Mouse (Mus musculus) naive thymus-derived CD4-positive, alpha-beta T cell, adult 2 months (primary cell): ENCODE measurements around the gene Hoxc4.

ENCODE experiments used
- DNase-seq: peaks from one replicate; pipeline ENCODE4 v3.0.0-alpha.2; 2011; ENCODE audit warnings: low read depth

Hoxc4 gene

DNA sequence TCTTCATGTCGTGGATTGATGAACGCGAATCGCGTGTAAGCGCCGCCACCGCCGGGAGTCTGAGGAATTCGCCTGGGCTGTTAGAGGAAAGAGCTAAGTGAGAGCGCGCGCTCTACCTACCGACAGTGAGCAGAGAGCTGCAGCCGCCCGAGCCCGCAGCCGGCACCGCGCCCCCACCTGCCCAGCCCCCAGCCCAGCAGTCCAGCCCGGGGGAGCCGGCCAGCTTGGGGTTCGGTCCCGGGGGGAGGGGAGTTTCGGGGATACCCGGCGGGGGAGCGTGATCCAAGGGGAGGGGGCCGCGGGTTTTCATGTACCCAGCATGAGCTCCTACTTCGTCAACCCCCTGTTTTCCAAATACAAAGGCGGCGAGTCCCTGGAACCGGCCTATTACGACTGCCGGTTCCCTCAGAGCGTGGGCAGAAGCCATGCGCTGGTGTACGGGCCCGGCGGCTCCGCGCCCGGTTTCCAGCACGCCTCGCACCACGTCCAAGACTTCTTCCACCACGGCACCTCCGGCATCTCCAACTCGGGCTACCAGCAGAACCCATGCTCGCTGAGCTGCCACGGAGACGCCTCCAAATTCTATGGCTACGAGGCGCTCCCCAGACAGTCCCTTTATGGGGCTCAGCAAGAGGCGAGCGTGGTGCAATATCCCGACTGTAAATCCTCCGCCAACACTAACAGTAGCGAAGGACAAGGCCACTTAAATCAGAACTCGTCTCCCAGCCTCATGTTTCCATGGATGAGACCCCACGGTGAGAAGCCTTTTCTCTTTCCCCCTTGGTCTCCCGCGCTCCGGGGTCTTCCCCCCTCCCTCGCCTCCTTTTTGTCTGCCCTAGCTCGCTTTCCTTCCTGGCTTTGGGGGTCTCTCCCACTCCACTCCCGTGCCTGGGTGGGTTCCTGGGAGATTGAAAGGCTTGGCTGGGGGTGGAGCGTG, 28.0 kb upstream of the Hoxc4 start, which contains the start of gene Hoxc8:
Hoxc8 (plus strand) TSS at position 147 of the 937 bp plus-strand sequence.
- no peak for DNase-seq

DNA sequence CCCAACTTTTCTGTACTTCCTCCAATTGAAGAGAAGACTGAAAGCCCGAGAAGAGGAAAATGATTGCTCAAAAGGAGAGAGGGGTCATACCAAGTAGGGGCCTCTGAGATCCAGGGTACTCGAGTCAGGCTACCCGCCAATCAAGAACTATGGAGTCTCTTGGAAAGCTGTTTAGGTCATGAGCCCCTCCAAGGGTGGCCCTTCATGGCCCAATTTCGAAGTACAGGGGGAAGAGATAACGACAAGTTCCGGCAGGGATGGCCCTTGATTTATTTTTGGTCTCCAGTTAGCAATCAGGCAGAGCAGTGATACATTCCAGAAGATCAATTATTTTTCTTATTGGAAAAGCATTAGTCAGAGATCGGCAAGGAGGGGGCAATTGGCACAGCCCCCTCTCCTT, 27.0 kb upstream of the Hoxc4 start:
- no peak for DNase-seq

DNA sequence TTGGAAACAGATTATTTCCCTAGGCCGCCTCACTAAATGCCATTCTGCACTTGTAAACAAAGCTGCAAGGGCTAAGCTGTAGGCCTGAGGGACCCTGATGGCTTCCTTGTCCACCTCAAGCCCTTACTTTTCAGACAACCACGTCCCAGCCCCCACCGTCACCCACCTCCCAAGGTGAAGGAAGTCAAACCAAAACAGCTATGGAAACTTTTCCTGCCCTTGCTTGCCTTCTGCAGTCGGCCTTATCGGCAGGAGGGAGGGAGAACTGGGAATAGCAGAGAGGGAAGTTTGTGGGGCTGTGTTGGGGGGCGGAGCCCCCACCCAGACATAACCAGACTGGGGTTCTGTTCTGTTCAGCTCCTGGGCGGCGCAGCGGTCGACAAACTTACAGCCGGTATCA, 26.5 kb upstream of the Hoxc4 start:
- no peak for DNase-seq

DNA sequence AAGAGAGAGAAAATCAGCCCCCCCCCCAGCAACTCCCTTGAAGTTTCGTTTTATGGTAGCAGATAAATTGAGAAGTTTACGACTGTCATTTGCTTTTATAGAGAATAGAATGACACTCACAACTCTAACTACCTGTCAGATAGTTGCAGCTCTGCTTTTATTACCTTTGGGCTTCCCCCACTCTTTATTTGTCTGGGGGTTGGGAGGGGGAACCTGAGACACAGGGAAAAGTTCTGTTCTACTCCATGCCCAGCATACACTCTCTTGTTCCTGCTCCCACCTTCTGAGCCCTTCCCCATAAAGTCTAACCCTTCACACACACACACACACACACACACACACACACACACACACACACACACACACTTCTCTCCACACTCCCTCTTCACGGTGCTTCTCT, 25.9 kb upstream of the Hoxc4 start:
- no peak for DNase-seq

DNA sequence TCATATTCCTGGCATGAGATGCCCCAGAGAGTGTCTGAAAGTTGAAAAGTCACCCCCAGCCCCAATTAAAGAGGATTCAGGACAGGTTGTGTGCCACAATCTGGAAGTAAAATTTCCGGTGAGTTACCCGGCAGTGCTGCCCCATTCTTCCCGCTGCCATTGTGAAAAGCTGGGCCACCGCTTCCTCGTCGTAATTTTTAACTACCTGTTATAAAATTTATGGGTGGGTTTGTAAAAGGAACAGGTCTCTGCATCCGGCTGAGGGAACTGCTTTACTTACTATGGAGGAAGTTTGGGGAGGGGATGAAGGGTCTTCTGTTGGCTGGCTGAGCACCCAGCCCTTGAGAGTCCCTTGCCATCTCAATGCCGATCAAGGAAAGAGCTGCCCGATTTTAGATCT, 22.2 kb upstream of the Hoxc4 start:
- DNase-seq = no peak

DNA sequence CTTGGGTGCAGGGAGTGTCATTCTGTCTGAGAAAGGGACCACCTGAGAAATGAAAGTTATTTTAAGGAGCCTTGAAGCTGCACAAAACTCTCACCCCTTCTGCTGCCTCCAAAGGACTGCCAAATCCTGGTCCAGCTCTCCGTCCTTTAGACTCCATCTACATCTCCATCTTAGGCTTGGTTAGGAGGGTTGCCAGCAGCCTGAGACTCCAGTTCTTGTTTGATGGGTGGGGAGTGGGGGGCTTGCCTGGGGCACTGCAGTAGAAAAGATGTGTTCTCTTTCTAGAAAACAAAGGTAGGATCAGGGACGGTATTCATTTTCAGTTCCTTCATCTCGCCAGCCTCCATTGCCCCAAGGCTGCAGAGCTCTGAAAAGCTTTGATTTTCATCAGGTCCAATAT, 21.3 kb upstream of the Hoxc4 start:
- no peak for DNase-seq

DNA sequence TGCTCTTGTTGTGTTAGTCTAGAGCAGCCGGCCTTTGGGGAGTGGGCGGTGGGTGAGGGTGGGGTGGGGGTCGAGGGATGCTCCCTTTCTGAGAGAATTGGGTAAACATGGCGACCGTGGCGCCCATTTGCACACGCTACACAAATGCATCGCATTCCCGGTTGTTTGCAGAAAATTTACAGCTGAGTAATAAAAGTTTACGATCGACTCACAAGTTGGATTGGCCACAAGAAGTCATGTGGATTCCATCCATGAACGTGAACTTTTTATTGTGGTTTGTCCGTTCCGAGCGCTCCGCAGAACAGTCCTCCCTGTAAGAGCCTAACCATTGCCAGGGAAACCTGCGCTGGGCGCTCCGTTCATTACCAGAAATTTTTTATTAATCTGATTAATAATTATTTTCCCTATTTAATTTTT, 20.8 kb upstream of the Hoxc4 start, which contains the start of gene Hoxc6:
Hoxc6 (plus strand) TSS at position 319 of the 417 bp plus-strand sequence.
- no peak for DNase-seq

DNA sequence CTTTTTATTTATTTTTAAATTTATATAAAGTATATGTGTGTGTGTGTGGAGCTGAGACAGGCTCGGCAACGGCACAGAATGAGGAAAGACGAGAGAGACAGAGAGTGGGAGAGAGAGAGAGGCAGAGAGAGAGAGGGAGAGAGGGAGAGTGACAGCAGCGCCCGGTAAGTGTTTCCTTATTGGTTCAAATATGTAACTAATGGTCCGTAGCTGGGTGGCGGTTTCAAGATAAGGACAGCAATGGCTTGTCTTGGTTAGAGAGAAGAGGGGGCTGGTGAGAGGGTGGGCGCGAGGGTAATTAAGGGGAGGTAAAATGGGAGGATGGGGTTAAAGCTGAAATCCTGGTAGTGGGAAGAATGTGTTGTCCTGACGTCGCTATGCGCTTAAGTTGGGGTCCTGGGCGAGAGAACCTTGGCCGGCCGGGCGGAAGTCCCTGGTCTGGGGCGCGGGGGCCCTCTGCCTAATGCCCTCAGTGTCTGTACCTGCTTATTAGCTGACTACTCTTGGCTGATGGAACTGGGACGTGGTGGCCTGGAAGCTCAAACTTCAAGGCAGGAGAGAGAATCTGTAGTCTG, 20.0 kb upstream of the Hoxc4 start:
- DNase-seq = no peak

DNA sequence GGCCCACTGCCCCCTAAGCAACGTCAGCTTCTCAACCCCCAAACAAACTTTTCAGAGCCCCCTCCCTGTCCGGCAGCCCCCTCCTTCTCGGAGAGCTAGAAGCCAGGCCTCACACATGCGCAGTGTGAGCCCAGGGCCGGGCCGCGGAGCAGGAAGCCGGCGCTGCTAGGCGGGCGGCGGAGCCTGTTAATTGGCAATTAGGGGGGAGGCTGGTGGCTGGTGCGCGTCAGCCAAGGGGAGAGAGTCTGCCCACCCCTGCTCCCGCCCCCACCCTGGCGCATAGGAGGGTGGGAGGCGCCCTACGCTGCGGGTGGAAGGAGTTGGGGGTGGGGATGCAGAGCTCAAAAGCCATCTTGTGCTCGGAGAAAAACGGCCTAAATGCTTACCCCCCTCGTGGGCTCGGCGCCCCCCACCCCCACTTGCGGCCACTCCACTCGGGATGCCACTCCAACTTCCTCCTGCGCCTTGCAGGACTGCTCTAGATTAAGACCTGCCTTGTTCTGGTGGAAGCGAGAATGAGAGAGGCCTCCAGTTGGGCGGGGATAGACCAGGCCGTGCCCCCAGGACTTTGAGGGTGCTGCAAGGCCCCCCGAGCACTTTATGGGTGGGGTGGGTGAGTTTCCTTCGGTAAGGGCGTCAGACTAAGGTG, 19.4 kb upstream of the Hoxc4 start:
- peak; percentile 70 for DNase-seq

DNA sequence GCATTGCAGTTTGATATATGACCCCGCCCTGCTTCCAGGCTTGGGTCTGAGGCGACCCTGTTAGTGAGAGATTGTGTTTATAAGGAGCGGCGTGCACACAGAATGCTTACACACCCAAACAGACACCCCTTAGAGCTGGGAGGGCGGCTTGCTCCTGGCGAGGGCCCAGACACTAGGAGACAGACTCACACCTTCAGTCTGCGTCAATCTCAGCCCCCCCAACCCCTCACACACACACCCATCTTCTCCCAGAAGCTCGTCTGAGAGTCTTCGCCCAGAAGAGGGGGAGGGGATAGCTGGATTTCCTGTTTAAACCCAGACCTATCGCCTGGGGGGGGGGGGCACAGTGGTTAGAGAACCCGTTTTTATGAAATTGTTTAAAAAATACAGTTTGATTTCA, 18.8 kb upstream of the Hoxc4 start:
- no peak for DNase-seq

DNA sequence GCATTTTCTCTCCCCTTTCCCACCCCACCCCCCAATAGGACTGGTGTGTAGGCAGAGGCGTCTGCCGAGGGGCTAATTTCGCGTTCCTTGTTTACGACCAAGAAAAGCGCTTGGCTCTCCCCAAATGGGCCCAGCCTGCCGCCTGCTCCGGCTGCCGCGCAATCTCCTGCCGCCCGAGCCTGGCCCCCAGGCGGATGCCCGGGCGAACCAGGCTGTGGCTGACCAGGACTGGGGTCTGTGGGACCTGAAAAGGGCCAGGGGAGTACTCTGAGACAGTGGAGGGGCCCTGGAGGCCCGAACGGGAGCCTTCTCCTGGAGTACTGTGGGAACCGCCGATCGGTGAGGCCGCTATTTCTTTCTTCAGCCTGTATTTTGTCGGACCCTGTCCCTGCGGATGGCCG, 18.2 kb upstream of the Hoxc4 start:
- DNase-seq = no peak

DNA sequence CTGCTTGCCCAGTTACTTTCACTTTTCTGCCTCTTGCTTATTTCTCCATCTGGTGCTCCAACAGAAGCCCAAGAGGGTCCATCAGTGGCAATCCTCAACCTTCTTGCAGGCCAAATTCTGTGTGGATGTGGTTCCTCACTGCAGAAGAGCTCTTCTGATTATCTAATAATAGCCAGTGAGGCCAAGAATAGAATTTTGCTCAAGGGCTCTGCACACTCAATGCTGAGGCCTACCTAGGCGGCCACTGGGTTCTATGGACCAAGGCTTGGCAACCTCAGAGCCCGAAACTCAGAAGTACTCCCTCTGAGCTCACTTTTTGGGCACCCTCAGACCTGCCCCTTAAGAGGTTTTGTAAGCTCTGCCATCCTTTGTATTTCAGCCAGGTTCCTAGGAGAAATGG, 17.4 kb upstream of the Hoxc4 start:
- DNase-seq = no peak

DNA sequence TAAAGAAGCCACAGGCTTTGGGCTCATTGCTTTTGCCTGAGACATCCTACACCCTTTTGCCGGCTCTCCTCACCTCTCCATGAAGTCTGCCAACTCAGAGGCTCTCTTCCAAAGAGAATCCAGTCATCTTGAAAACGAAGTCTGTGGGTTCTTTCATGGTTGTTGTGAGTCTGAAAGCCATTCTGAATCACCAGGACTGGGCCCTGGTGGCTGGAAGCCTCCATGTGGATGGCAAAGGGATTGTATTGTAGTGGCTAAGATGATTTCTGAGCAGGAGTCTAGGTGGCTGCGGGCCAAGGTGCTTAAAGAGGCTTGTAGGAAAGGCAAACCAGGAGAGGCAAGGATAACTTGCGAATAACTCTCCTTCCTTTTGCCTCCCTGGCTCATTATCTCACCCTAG, 16.6 kb upstream of the Hoxc4 start:
- DNase-seq = no peak

DNA sequence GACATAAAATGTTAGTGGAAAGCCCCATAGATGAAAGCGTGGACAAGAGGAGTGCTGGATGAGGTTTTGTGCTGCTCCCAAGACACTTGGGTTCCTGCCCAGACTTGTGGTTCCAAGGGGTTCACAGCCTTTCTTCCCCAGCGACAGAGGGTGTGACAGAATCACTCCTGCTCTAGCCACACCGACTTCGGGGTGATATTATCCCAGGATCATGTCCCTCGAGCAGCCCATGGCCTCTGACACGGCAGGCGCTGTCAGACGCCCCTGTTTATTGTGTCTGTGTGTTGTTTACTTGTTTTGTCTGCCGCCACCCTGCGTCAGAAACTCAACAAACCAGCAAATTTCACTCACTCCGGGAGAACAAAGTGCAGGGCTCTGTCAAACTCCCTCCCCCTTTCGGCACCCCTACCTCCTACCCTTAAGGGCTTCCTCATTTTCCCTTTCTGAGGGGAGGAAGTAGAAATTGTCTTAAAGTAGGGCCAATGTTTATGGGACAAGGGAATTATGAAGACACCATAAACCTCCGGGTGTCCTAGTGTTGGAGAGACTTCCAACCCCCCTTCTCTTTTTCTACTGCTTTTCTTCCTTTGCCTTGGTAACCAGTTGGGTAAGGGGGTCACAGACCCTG, 15.8 kb upstream of the Hoxc4 start:
- no peak for DNase-seq

DNA sequence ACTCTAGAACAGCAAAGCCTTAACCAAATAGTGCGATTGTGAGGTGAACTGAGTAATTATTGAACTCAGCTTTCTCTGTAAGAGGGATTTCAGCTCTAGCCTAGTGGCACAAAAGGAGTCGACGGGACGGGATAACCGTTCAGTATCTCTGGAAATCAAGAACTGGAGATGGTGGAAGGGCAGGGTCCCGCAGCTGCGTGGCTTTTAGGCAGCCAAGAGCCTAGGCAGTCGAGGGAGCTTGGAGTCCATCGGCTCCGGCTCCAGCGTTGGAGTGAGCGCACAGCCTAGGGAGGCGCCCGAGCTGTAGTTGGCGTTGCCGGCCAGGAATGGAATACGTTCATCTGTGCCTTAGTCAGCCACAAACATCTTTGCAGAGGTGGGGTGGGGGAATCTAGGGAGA, 13.4 kb upstream of the Hoxc4 start:
- no peak for DNase-seq

DNA sequence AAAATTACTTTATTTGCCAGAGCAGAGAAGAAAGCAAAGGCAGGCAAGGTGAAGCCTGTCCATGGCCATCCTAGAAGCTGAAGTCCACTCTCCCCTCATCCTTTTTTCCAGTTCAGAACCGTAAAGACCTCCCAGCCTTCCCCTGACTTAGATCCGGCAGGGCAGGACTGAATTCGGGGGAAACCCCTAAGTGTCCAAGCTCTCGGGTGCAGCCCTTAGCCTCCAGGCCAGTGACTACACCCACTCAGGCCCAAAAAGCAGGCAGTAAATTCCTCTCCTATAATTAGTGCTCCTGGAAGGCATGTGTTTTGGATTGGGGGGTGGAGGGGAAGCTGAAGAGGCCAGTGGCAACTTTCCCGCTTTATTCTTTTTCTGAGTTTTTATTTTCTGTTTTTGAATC, 12.9 kb upstream of the Hoxc4 start:
- no peak for DNase-seq

DNA sequence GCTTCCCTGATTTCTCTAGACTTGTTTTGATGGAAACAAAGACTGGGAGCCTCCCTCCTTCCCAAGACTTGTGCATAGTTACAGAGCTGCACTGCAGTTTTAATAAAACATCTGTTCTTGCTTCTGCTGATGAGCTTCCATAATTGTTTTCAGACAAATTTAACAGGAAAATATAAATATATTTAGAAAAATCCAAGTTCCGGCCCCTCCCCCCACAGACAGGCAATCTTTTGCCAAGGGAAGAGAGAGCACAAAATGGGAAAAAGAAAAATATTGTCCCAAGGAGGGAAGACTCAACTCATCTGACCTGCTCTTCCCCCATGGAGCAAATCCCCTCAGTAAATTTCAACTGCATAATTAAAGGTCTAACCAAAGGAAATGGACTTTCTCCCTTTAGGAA, 12.4 kb upstream of the Hoxc4 start:
- no peak for DNase-seq

DNA sequence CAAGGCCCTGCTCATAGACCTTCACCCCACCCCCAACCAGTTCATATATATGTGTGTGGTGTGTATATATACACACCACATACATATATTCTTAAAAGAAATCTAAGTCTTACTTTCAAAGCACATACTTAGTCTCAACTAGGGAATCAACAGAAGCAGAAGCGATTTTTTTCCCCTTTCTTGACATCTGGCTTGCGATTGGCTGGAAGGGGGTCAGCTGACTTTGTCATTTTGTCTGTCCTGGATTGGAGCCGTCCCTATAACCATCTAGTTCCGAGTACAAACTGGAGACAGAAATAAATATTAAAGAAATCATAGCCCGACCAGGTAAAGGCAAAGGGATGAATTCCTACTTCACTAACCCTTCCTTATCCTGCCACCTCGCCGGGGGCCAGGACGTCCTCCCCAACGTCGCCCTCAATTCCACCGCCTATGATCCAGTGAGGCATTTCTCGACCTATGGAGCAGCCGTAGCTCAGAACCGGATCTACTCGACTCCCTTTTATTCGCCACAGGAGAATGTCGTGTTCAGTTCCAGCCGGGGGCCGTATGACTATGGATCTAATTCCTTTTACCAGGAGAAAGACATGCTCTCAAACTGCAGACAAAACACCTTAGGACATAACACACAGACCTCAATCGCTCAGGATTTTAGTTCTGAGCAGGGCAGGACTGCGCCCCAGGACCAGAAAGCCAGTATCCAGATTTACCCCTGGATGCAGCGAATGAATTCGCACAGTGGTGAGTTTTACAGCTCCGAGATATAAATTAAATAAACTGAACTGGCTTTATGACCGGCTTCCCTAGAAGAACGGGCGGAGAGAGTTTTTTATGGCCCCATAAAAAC, 9.2 kb upstream of the Hoxc4 start:
- no peak for DNase-seq

DNA sequence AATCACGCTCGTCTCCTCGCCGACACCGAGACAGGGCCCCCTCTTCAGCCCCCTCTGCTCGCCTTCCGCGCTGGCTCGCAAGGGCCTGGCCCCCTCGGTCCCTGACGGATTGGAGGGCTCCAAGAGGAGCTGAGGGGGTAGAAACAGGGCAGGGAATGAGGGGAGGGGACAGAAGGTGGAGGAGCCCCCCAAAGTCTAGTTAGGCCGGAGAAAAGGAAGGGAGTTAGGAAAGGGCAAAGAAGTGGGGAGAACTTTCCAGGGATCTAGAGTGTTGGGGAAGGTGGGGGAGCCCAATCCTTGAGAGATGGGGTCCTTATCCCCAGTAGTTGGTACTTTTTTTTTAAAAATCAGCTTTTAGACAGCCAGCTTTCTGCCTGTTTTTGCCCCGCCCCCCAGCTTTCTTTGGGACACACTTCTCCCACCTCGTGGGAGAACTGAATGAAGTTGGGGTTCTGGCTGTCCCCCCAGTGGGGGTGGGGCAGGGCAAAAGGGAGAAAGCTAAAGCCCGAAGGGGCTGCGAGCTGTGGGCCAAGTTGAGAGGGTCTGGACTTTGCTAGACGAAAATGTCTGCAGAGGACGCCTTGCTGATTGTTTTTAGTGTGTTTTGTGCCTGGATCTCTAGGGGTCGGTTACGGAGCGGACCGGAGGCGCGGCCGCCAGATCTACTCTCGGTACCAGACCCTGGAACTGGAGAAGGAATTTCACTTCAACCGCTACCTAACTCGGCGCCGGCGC, 8.5 kb upstream of the Hoxc4 start:
- DNase-seq = no peak

DNA sequence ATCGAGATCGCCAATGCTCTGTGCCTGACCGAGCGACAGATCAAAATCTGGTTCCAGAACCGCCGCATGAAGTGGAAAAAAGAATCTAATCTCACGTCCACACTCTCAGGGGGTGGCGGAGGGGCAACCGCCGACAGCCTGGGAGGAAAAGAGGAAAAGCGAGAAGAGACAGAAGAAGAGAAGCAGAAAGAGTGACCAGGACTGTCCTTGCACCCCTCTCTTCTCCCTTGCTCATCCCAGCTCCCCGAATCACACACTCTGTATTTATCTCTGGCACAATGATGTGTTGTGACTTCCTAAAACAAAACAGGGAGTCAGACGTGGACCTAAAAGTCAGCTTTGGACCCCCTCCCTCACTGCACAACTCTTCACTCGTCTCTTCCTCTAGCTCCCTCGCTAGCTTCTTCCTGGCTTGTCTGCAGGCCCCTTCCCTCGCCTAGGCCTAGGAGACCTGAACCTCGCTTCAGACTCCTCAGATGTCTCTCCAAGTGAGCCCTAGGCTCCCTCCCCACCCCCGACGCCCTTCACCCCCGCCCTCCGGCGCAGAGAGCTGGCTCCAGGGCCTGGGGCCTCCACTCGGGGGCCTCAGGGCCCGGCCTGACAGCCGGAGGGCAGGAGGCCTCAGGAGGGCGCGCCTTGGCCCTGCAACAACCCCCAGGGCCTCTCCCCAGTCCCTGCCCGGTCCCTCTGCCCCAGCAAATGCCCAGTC, 7.7 kb upstream of the Hoxc4 start:
- DNase-seq = no peak
